Mouse (Mus musculus) heart, embryonic 16.5 days (tissue): ENCODE results near the gene Zfp523. TPM values are rescaled to one million over a fixed set of nuclear protein-coding genes. Genes with fewer than 3 reads are reported as not detected.

Experiments used
- ATAC-seq: fragments of 200-750 bp; cut with Nextera tagmentation; replicated peaks from 2 replicates; pipeline ENCODE4 v1.8.0; 2017; ENCODE audit warnings: moderate number of reproducible peaks; ENCODE audit not compliant: insufficient read depth, low FRiP score; ENCODE audit errors: extremely low read depth
- H3K27ac ChIP-seq: fragments of 300-500 bp; sonication (generic); 2 replicates; pipeline ENCODE4 v1.5.1; 2014; ENCODE audit warnings: mild to moderate bottlenecking, low read length, control low read depth, moderate library complexity
- H3K27me3 ChIP-seq: fragments of 300-500 bp; sonication (generic); 2 replicates; pipeline ENCODE4 v1.6.1; 2014; ENCODE audit warnings: low read length, mixed read lengths; ENCODE audit not compliant: control insufficient read depth, insufficient read depth
- H3K36me3 ChIP-seq: fragments of 300-500 bp; sonication (generic); 2 replicates; pipeline ENCODE4 v1.6.1; 2014; ENCODE audit not compliant: control insufficient read depth, insufficient read depth
- H3K4me1 ChIP-seq: fragments of 300-500 bp; sonication (generic); 2 replicates; pipeline ENCODE4 v1.6.1; 2014; ENCODE audit warnings: low read length, mixed read lengths; ENCODE audit not compliant: control insufficient read depth, insufficient read depth
- H3K4me2 ChIP-seq: fragments of 300-500 bp; sonication (generic); 2 replicates; pipeline ENCODE4 v1.6.1; 2014; ENCODE audit warnings: low read depth, mild to moderate bottlenecking, control low read depth, low read length
- H3K4me3 ChIP-seq: fragments of 300-500 bp; sonication (generic); 2 replicates; pipeline ENCODE4 v1.5.1; 2014; ENCODE audit warnings: mild to moderate bottlenecking, control low read depth, low read length
- H3K9ac ChIP-seq: fragments of 300-500 bp; sonication (generic); 2 replicates; pipeline ENCODE4 v1.6.1; 2014; ENCODE audit warnings: low read length, control low read depth
- H3K9me3 ChIP-seq: fragments of 300-500 bp; sonication (generic); replicated peaks from 2 replicates; pipeline ENCODE4 v1.6.1; 2016; ENCODE audit warnings: low read length; ENCODE audit not compliant: control insufficient read depth
- WGBS: fragments of 180-500 bp; shearing (Covaris S2); extraction: QIAGEN DNeasy Blood & Tissue Kit; methylation state at CpG from one replicate; pipeline ENCODE4 v1.1.7; 2014; 5-methylcytosine and 5-hydroxymethylcytosine counted together
- polyA plus RNA-seq: library from polyadenylated mRNA; unstranded; fragments of >200 nt; fragmentation: Nextera tagmentation; extraction: Ambion mirVana; gene quantifications from 2 replicates; pipeline ENCODE4 v1.2.1, GENCODE M21; 2015

The Zfp523 gene
- polyA plus RNA-seq, 1 experiment from 2014 or later: 20.5 TPM

DNA sequence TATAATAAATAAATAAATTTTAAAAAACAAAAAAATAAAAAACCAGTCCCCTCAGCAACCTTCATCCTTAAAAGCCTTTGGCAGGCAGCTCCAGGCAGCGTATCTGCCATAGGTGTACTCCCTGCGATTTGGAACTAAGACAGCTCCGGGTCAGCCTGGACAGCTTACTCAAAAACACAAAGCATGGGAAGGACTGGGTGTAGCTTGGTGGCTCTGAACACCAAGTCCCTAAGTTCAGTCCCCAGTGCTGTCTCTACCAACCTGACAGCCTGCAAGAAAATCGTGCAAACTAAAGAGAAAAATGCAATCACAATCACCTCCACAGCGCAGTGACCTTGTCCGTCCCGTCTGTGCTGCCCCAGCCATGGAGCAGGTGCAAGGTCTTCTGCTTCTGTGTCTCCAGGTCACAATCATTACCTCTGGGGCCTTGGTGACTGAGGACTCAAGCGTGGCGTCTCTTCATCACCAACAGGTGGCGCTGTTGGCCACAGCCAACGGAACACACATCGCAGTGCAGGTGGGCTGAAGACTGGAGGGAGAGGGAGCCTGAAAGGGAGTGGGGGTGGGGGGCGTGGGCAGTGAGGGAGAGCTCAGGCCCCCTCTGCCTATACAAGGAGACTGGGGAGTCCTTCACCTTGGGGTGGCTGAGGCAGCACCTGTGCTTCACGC, 27.3 kb downstream of the Zfp523 start:
- Histone ChIP-seq H3K9ac (no peak overlapping the region), H3K9me3 (no peaks in the 10 kb centered on the region), H3K4me2 (no peak overlapping the region), H3K27ac (no peak overlapping the region), H3K36me3 (peaks cover 16% of the 10 kb centered on the region), H3K4me3 (no peak overlapping the region), H3K4me1 (peaks cover 18% of the 10 kb centered on the region), H3K27me3 (no peaks in the 10 kb centered on the region)
- no peak for ATAC-seq
- 42% methylated on average over 14 of the region's 14 CpGs for WGBS

DNA sequence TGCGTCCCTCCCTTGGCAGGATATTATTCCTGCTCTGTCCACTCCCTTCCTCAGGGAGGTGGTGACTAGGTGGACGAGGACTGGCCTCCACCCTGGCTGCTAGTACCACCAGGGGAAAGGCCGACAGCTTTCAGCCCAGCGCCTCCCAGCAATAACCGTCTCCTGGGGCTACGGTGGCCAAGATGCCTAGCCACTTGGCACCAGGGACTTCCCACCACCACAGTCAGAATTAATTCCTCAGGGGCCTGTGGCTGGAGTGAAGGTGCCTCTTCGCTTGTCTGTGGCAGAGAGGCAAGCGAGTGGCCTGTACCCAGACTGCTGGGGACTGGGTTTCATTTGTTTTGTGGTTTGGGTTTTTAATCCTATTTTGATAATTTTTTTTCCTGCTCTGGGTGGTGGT, 28.5 kb downstream of the Zfp523 start:
- Histone ChIP-seq H3K9ac (no peak overlapping the region), H3K36me3 (peaks cover 10% of the 10 kb centered on the region), H3K9me3 (no peaks in the 10 kb centered on the region), H3K4me2 (no peak overlapping the region), H3K4me3 (no peak overlapping the region), H3K27ac (no peak overlapping the region), H3K4me1 (peaks cover 18% of the 10 kb centered on the region), H3K27me3 (no peaks in the 10 kb centered on the region)
- 87% methylated on average over 8 of the region's 8 CpGs for WGBS
- ATAC-seq: no peak

DNA sequence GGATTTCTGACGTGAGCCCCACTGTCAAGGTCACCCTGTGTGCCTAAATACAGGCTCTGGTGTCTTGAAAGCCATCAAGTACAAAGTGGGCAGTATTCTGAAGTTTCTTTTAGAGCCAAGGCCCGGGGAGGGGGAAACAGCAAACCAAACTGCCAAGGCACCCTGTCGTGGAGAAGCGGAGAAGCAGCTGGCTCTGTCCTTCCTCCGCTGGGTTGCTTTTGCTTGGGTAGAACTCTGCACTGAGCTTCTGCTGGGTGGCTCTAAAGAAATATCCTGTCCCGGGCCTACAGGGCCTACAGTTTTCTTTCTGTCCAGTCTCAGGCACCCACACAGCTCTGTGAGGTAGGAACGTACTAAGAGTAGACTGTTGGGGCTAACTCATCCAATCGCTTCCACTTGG, 30.2 kb downstream of the Zfp523 start:
- peaks cover 18% of the 10 kb centered on the region for H3K4me1 ChIP-seq
- no peaks in the 10 kb centered on the region for H3K9me3 ChIP-seq
- H3K36me3 ChIP-seq: peaks cover 3% of the 10 kb centered on the region; the same call in 1 of the 2 replicates
- 71% methylated on average over 8 of the region's 8 CpGs for WGBS
- ATAC-seq: no peak
- H3K4me2 ChIP-seq: peak overlapping the region; percentile 78
- no peaks in the 10 kb centered on the region for H3K27me3 ChIP-seq
- peak overlapping the region; percentile 88 for H3K27ac ChIP-seq
- peak overlapping the region; percentile 84 for H3K9ac ChIP-seq
- H3K4me3 ChIP-seq: no peak overlapping the region

DNA sequence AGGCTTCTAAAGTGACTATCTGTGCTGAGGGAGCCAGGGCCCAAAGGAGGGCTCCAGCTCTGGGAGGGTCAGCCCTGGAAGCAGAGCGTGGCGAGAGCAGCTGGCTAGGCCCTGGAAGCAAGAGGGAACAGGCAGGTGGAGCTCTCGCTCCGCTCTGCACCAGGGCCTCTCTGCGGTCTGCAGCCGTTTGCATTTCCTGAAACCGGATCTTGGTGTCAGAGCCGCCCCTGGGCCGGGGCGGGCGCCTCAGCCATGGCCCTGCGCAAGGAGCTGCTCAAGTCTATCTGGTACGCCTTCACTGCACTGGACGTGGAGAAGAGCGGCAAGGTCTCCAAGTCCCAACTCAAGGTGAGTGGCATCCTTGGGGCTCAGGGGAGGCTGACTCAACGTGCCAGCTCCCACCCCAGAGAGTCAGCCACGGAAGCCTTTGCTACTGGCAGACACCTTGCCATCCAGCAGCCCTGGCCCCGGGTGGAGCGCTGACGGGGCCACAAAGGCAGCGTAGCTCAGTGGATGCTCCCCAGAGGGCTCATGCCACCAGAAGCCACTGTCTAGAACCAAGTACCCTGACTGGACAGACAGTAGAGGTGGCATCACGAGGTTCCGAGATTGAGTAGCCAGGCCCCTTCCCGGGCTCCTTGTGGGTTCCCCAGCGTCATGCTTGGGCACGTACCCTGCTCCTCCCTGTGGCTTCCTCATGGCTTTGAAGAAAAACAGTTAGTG, 30.8 kb downstream of the Zfp523 start, which contains the start of gene Def6:
Gene Def6, plus strand, starts transcription at position 188 of the 723 bp plus-strand sequence.
- Histone ChIP-seq H3K4me3 (peak within 1 kb of the TSS; percentile 57), H3K27me3 (no peaks in the 10 kb centered on the region), H3K27ac (peak within 1 kb of the TSS; percentile 88), H3K4me1 (peaks cover 18% of the 10 kb centered on the region), H3K9ac (peak within 1 kb of the TSS; percentile 84), H3K4me2 (peak within 1 kb of the TSS; percentile 78), H3K36me3 (no peaks in the 10 kb centered on the region; the same call in 1 of the 2 replicates), H3K9me3 (no peaks in the 10 kb centered on the region)
- WGBS: 19% methylated on average over 26 of the region's 26 CpGs
- ATAC-seq: peak; percentile 89

DNA sequence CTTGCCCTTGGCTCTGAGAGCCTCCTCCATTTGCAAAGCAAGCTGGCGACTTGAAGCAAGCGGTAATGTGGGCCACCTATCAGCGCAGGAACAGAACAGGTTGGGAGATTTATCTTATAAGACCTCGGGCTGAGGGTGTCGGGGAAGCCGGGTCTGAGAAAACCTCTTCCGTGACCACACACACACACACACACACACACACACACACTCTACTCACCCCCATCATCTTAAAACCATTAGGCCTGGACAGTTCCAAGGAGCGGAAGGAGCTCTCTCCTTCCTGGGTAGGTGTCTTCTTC, 31.3 kb downstream of the Zfp523 start:
- WGBS: 77% methylated on average over 8 of the region's 8 CpGs
- no peaks in the 10 kb centered on the region for H3K27me3 ChIP-seq
- no peak for ATAC-seq
- no peaks in the 10 kb centered on the region for H3K9me3 ChIP-seq
- H3K4me2 ChIP-seq: peak overlapping the region; percentile 78
- peak overlapping the region; percentile 88; the same call in 1 of the 2 replicates for H3K27ac ChIP-seq
- peaks cover 18% of the 10 kb centered on the region for H3K4me1 ChIP-seq
- peak overlapping the region; percentile 84 for H3K9ac ChIP-seq
- H3K4me3 ChIP-seq: peak overlapping the region; percentile 57
- H3K36me3 ChIP-seq: no peaks in the 10 kb centered on the region; the same call in 1 of the 2 replicates

DNA sequence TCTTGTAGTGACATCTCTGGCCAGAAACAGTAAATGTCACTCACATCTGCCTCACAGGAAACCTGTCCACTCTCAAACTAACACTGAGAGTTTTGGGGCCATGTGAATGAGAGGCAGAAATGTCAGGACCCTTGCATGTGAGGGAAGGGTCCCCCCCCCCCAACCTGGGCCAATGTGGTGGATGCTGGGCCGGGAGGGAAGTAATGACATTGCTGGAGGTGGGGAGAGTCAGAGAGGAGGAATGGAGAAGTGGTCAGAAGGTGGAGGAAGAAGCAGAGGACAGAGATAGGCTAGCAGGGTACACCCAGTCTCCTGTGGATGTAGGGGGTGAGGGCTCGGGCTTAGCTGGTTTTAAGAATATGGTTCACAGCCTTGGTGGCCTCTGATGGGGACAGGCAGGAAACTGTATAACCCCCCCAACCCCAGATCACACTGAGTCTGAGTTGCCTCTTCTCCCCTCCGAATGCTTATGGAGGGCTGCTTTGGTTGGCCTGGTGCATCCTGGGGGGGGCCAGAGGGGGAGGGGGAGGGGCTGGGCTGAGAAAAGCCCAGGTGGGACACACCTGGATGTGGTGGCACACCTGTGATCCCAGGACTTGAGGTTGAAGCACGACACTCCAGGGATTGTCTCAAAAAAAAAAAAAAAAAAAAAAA, 32.7 kb downstream of the Zfp523 start:
- Histone ChIP-seq H3K9ac (peak overlapping the region; percentile 25; the same call in 1 of the 2 replicates), H3K4me3 (peak overlapping the region; percentile 57), H3K4me1 (peaks cover 18% of the 10 kb centered on the region), H3K27me3 (no peaks in the 10 kb centered on the region), H3K27ac (peak overlapping the region; percentile 0; the same call in 1 of the 2 replicates), H3K4me2 (peak overlapping the region; percentile 78), H3K9me3 (no peaks in the 10 kb centered on the region), H3K36me3 (no peaks in the 10 kb centered on the region)
- 47% methylated on average over 4 of the region's 4 CpGs for WGBS
- no peak for ATAC-seq

DNA sequence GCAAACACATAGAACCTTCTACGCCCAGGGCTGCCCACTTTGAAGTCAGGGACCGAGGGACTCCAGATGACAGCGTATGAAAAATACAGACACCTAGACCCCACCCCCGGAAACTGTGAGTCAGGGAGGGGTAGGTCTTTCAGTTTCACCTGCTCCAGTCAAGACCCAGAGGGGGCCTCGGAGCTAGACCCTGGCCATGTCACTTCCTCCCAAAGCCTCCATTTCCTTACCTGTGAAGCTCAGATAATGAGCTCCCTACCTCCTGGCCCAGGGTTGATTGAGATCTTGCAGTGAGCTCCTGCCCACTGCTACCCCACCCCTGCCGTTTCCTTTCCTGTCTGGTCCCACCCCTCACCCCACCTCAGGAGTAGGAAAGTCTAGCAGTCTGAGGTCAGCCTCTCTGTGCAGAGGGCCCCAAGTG, 35.0 kb downstream of the Zfp523 start:
- Histone ChIP-seq H3K4me3 (no peak overlapping the region), H3K27me3 (no peaks in the 10 kb centered on the region), H3K9me3 (no peaks in the 10 kb centered on the region), H3K27ac (0 out of 2 replicates have a peak overlapping the region, but pooled peaks have one; percentile 13), H3K9ac (no peak overlapping the region), H3K4me1 (peaks cover 11% of the 10 kb centered on the region), H3K36me3 (no peaks in the 10 kb centered on the region), H3K4me2 (no peak overlapping the region; the same call in 1 of the 2 replicates)
- WGBS: 57% methylated on average over 6 of the region's 6 CpGs
- no peak for ATAC-seq

DNA sequence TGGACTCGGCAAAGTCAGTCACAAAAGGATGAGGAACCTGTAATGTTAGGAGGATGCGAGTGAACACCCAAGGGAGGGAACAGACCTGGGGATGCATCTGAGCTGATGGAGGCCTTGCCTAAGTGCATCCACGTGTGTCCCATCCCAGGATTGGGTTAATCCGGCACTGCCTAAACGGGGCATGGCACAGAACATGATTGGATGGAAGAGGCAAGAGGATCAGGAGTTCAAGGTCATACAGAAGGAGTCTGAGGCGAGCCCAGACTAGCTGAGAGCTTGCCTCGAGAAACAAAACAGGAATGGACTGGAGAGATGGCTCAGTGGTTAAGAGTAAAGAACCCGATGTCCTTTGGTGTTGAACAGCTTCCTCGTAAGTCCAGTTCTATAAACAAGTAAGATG, 35.5 kb downstream of the Zfp523 start:
- Histone ChIP-seq H3K27ac (0 out of 2 replicates have a peak overlapping the region, but pooled peaks have one; percentile 13), H3K4me2 (no peak overlapping the region), H3K9ac (no peak overlapping the region), H3K4me3 (no peak overlapping the region), H3K4me1 (peaks cover 7% of the 10 kb centered on the region), H3K36me3 (no peaks in the 10 kb centered on the region), H3K9me3 (no peaks in the 10 kb centered on the region), H3K27me3 (no peaks in the 10 kb centered on the region)
- WGBS: 63% methylated on average over 9 of the region's 9 CpGs
- no peak for ATAC-seq

DNA sequence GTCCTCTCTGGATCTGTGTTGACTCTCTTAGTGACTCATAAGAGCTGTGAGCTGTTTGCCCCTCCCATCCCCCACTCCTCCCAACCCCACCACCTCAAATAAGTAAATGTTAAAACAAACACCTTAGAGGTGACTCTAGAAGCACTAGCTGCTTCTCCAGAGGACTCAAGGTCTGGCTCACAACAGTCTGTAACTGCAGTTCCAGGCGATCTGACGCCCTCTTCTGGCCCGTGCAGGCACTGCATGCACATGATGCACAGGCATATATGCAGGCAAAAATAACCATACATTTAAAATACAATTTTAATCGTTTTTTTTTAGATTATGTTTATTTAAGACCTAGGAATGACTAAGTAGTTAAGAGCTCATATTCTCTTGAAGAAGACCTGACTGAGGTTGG, 36.3 kb downstream of the Zfp523 start:
- 26% methylated on average over 4 of the region's 4 CpGs for WGBS
- Histone ChIP-seq H3K36me3 (no peaks in the 10 kb centered on the region), H3K4me1 (peaks cover 6% of the 10 kb centered on the region; the same call in 1 of the 2 replicates), H3K9ac (no peak overlapping the region), H3K27ac (no peak overlapping the region), H3K4me2 (no peak overlapping the region), H3K27me3 (no peaks in the 10 kb centered on the region), H3K9me3 (no peaks in the 10 kb centered on the region), H3K4me3 (no peak overlapping the region)
- ATAC-seq: no peak
